Mouse (Mus musculus) forebrain, embryonic 13.5 days (tissue): ENCODE data around the gene Nuak2. TPM values are rescaled to one million over a fixed set of nuclear protein-coding genes. Genes with fewer than 3 reads are reported as not detected.
A peak's percentile ranks its signal among the peaks of the same experiment; 100 is the strongest.

Experiments
- ATAC-seq: fragments of 200-750 bp; cut with Nextera tagmentation; 2 replicates; pipeline ENCODE4 v1.8.0; 2017
- H3K27ac ChIP-seq: fragments of 300-500 bp; sonication (generic); 2 replicates; pipeline ENCODE4 v1.5.1; 2015; ENCODE audit warnings: inconsistent platforms, mild to moderate bottlenecking, moderate library complexity
- H3K27me3 ChIP-seq: fragments of 300-500 bp; sonication (generic); 2 replicates; pipeline ENCODE4 v1.6.1; 2015; ENCODE audit warnings: mild to moderate bottlenecking, inconsistent platforms
- H3K36me3 ChIP-seq: fragments of 300-500 bp; sonication (generic); 2 replicates; pipeline ENCODE4 v1.6.1; 2015; ENCODE audit warnings: mild to moderate bottlenecking, inconsistent platforms; ENCODE audit not compliant: poor library complexity, severe bottlenecking
- H3K4me1 ChIP-seq: fragments of 300-500 bp; sonication (generic); 2 replicates; pipeline ENCODE4 v1.6.1; 2015; ENCODE audit warnings: inconsistent platforms
- H3K4me2 ChIP-seq: fragments of 300-500 bp; sonication (generic); 2 replicates; pipeline ENCODE4 v1.6.1; 2015; ENCODE audit warnings: inconsistent platforms, mild to moderate bottlenecking, moderate library complexity
- H3K4me3 ChIP-seq: fragments of 300-500 bp; sonication (generic); 2 replicates; pipeline ENCODE4 v1.5.1; 2015; ENCODE audit warnings: mild to moderate bottlenecking, inconsistent platforms
- H3K9ac ChIP-seq: fragments of 300-500 bp; sonication (generic); 2 replicates; pipeline ENCODE4 v1.6.1; 2015; ENCODE audit warnings: mild to moderate bottlenecking, inconsistent platforms
- H3K9me3 ChIP-seq: fragments of 300-500 bp; sonication (generic); replicated peaks from 2 replicates; pipeline ENCODE4 v1.6.1; 2016; ENCODE audit warnings: inconsistent platforms
- WGBS: fragments of 180-500 bp; shearing (Covaris S2); methylation state at CpG from one replicate; pipeline ENCODE4 v1.1.7; 2015; 5-methylcytosine and 5-hydroxymethylcytosine counted together
- polyA plus RNA-seq: library from polyadenylated mRNA; unstranded; fragments of >200 nt; fragmentation: Nextera tagmentation; extraction: Ambion mirVana; gene quantifications from 2 replicates; pipeline ENCODE4 v1.2.1, GENCODE M21; 2015

Gene Nuak2
- polyA plus RNA-seq, 1 experiment from 2014 or later, result 28.8 TPM

DNA sequence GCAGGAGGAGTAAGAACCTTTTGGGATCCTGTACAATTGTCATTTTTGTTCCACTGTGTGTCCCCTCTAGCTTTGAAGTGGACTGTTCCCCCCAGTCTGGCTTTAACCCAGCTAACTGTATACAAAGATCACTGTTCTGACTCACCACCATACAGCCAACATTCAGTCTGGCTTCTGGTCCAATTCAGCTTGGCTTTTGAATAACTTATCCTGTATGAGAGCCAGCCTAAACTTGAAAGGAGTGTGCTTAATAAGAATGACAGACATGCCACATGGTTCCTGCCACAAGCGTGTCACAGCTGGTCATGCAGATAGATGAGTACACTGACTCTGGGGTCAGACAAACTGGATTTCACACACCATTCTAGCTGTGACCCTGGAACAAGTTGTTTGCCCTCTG, 29.2 kb upstream of the Nuak2 start:
- H3K9me3 ChIP-seq, result no peaks in the 10 kb centered on the region
- H3K27ac ChIP-seq, result no peak overlapping the region
- peaks cover 63% of the 10 kb centered on the region for H3K4me1 ChIP-seq
- no peak overlapping the region for H3K4me3 ChIP-seq
- no peak overlapping the region for H3K9ac ChIP-seq
- no peak for ATAC-seq
- 0 out of 2 replicates have a peak, but pooled peaks cover 2% of the 10 kb centered on the region for H3K27me3 ChIP-seq
- H3K36me3 ChIP-seq, result no peaks in the 10 kb centered on the region
- 81% methylated on average over 1 of the region's 1 CpGs for WGBS
- H3K4me2 ChIP-seq, result no peak overlapping the region

DNA sequence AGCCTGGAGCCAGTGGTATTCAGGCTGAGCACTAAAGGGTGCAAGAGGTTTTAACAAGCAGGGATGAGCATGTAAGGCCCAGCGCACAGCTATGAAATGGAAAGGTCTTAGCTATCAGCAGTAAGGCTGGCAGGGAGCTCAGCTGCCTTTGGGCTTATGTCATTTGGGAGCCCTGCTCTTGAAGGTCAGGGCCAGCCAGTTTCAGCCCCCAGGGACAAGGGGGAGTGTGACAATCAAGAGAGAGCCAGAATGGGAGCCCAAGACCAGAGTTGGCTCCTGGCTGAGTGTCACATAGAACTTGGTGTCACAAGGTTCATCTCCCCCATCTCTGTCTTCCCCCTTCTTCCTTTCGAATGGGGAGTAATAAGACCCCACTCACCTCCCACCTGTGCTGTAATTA, 28.5 kb upstream of the Nuak2 start:
- 66% methylated on average over 2 of the region's 2 CpGs for WGBS
- Histone ChIP-seq H3K4me2 (no peak overlapping the region), H3K4me1 (peaks cover 63% of the 10 kb centered on the region)

DNA sequence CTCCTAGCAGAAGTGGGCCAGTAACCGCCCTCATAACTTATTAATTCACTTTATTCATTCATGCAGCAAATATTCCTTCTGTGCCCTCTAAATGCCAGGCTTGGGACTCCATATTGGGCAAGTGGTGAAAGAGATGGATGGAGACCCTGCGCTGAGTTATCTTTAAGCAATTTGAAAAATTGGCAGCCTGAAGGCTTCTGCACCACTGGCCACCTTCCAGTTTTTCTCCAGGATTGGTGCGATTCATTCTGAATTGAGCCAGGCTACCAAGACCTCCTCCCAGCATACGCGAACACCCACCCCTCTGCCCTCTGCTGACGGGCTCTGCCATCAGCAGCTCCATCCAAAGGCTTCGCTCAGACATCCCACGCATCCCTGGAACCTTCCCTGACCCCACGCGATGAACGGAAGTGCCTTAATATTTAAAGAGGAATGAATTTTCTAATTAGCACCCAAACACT, 27.9 kb upstream of the Nuak2 start:
- Histone ChIP-seq H3K27me3 (0 out of 2 replicates have a peak, but pooled peaks cover 2% of the 10 kb centered on the region), H3K9ac (no peak overlapping the region), H3K4me2 (no peak overlapping the region), H3K9me3 (no peaks in the 10 kb centered on the region), H3K27ac (no peak overlapping the region), H3K36me3 (no peaks in the 10 kb centered on the region), H3K4me3 (no peak overlapping the region), H3K4me1 (peaks cover 63% of the 10 kb centered on the region)
- 9% methylated on average over 11 of the region's 11 CpGs for WGBS
- peak; percentile 32; the same call in 1 of the 2 replicates for ATAC-seq

More for the DNA sequence above, 28.5 kb upstream of the Nuak2 start:
- no peaks in the 10 kb centered on the region for H3K9me3 ChIP-seq
- no peaks in the 10 kb centered on the region for H3K36me3 ChIP-seq
- H3K9ac ChIP-seq, result no peak overlapping the region
- no peak overlapping the region for H3K4me3 ChIP-seq
- no peak overlapping the region for H3K27ac ChIP-seq
- no peak for ATAC-seq
- H3K27me3 ChIP-seq, result 0 out of 2 replicates have a peak, but pooled peaks cover 2% of the 10 kb centered on the region

- H3K4me1 ChIP-seq, result peaks cover 64% of the 10 kb centered on the region
- ATAC-seq, result peak; percentile 8; the same call in 1 of the 2 replicates
- no peak overlapping the region for H3K4me2 ChIP-seq
- 70% methylated on average over 6 of the region's 6 CpGs for WGBS
- peaks cover 3% of the 10 kb centered on the region; the same call in 1 of the 2 replicates for H3K27me3 ChIP-seq
- H3K4me3 ChIP-seq, result no peak overlapping the region
- H3K9ac ChIP-seq, result no peak overlapping the region
- no peaks in the 10 kb centered on the region for H3K36me3 ChIP-seq
- H3K9me3 ChIP-seq, result no peaks in the 10 kb centered on the region
- peak overlapping the region; percentile 82; the same call in 1 of the 2 replicates for H3K27ac ChIP-seq
These were observed 26.0 kb upstream of the Nuak2 start for GRCm38 (mm10) chr1:132289965-132290364.

DNA sequence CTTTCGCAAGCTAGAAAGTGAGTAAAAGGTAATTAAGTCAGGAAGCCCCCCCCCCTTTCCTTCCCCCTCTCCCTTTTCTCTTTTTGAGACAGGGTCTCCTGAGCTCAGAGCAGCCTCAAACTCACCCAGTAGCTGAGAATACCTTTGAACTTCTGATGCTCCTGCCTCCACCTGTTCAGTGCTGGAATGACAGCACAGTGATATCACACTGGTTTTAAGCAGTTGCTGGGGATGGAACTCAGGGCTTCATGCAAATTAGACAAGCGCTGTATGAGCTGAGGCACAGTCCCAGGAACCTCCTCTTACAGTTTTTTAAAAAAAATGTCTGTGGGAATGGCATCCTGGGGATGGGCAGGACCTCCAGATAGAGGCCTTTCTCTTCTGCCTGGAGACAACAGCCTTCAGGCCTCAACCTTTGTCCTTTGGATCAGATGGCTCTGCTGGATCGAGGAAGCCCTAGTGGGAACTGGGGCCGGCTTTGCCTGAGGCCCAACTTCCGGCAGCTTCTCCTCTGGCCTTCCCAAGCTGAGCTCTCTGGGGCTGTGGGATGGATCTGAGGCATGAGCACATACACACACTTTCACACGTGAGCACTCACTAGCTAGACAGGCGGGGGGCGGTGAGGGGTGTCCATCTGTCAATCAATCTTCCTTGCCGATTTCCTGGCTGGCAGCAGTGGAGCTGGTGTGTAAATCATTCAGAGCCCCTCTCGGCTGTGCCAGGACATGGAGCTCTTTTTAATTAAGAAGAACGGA, 24.8 kb upstream of the Nuak2 start:
- Histone ChIP-seq H3K27me3 (peaks cover 6% of the 10 kb centered on the region; the same call in 1 of the 2 replicates), H3K4me3 (no peak overlapping the region), H3K9ac (0 out of 2 replicates have a peak overlapping the region, but pooled peaks have one; percentile 12), H3K27ac (peak overlapping the region; percentile 82), H3K4me2 (peak overlapping the region; percentile 34), H3K36me3 (no peaks in the 10 kb centered on the region), H3K9me3 (no peaks in the 10 kb centered on the region), H3K4me1 (peaks cover 72% of the 10 kb centered on the region)
- 24% methylated on average over 11 of the region's 11 CpGs for WGBS
- peak; percentile 44 for ATAC-seq

GRCm38 (mm10) chr1:132291706-132292105, 24.2 kb upstream of the Nuak2 start:
- H3K27ac ChIP-seq, result peak overlapping the region; percentile 82
- H3K9ac ChIP-seq, result no peak overlapping the region
- H3K9me3 ChIP-seq, result no peaks in the 10 kb centered on the region
- H3K4me1 ChIP-seq, result peaks cover 74% of the 10 kb centered on the region
- H3K36me3 ChIP-seq, result no peaks in the 10 kb centered on the region
- H3K27me3 ChIP-seq, result peaks cover 7% of the 10 kb centered on the region; the same call in 1 of the 2 replicates
- no peak overlapping the region for H3K4me3 ChIP-seq
- 20% methylated on average over 4 of the region's 4 CpGs for WGBS
- peak overlapping the region; percentile 34 for H3K4me2 ChIP-seq
- peak; percentile 42 for ATAC-seq

GRCm38 (mm10) chr1:132292318-132293129, 23.4 kb upstream of the Nuak2 start:
- ATAC-seq, result peak; percentile 22
- H3K9me3 ChIP-seq, result no peaks in the 10 kb centered on the region
- peak overlapping the region; percentile 82 for H3K27ac ChIP-seq
- no peak overlapping the region for H3K4me3 ChIP-seq
- H3K27me3 ChIP-seq, result peaks cover 15% of the 10 kb centered on the region; the same call in 1 of the 2 replicates
- H3K36me3 ChIP-seq, result no peaks in the 10 kb centered on the region
- peaks cover 75% of the 10 kb centered on the region for H3K4me1 ChIP-seq
- WGBS, result 25% methylated on average over 21 of the region's 21 CpGs
- H3K4me2 ChIP-seq, result peak overlapping the region; percentile 34
- peak overlapping the region; percentile 27; the same call in 1 of the 2 replicates for H3K9ac ChIP-seq

- Histone ChIP-seq H3K4me1 (peaks cover 65% of the 10 kb centered on the region), H3K27ac (peak overlapping the region; percentile 31; the same call in 1 of the 2 replicates)
- 62% methylated on average over 7 of the region's 7 CpGs for WGBS
These were observed 20.4 kb upstream of the Nuak2 start for GRCm38 (mm10) chr1:132295506-132295905.

DNA sequence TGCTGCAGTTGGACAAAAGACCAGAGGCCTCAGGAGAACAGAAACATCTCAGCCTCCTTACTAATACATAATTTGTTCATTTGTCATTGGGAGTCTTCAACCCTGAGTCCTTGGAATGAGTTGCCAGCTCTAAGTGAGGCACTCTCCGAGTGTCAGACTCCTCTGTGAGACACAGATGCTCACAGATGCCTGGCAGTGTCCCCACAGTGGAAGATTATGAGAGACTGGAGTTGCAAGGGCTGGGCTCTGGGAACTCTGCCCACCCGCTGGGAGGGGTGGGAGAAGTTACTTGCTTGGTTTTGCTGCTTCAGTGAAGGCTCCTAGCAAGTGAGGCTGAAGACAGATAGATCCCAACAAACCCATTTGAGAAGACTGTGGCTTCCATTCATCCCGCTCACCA, 19.9 kb upstream of the Nuak2 start:
- Histone ChIP-seq H3K27me3 (peaks cover 31% of the 10 kb centered on the region), H3K27ac (peak overlapping the region; percentile 31; the same call in 1 of the 2 replicates), H3K4me3 (no peak overlapping the region), H3K4me1 (peaks cover 59% of the 10 kb centered on the region), H3K36me3 (no peaks in the 10 kb centered on the region), H3K9me3 (no peaks in the 10 kb centered on the region), H3K9ac (no peak overlapping the region), H3K4me2 (no peak overlapping the region)
- no peak for ATAC-seq
- WGBS, result 67% methylated on average over 3 of the region's 3 CpGs

More at GRCm38 (mm10) chr1:132295506-132295905, 20.4 kb upstream of the Nuak2 start:
- Histone ChIP-seq H3K9me3 (no peaks in the 10 kb centered on the region), H3K36me3 (no peaks in the 10 kb centered on the region), H3K27me3 (peaks cover 31% of the 10 kb centered on the region), H3K9ac (no peak overlapping the region), H3K4me3 (no peak overlapping the region), H3K4me2 (no peak overlapping the region)
- ATAC-seq, result no peak

- Histone ChIP-seq H3K9me3 (no peaks in the 10 kb centered on the region), H3K9ac (peak within 1 kb of the TSS; percentile 73), H3K4me1 (peaks cover 35% of the 10 kb centered on the region), H3K4me3 (peak within 1 kb of the TSS; percentile 53), H3K27ac (no peak within 1 kb of the TSS; the same call in 1 of the 2 replicates), H3K27me3 (peaks cover 40% of the 10 kb centered on the region), H3K4me2 (peak within 1 kb of the TSS; percentile 97), H3K36me3 (no peaks in the 10 kb centered on the region)
- WGBS, result under 1% methylated on average over 28 of the region's 28 CpGs
- ATAC-seq, result peak; percentile 67
These were observed 17.5 kb upstream of the Nuak2 start, which contains the start of gene Klhdc8a for GRCm38 (mm10) chr1:132298425-132298800. Gene Klhdc8a (plus strand): TSS chr1:132298626.

DNA sequence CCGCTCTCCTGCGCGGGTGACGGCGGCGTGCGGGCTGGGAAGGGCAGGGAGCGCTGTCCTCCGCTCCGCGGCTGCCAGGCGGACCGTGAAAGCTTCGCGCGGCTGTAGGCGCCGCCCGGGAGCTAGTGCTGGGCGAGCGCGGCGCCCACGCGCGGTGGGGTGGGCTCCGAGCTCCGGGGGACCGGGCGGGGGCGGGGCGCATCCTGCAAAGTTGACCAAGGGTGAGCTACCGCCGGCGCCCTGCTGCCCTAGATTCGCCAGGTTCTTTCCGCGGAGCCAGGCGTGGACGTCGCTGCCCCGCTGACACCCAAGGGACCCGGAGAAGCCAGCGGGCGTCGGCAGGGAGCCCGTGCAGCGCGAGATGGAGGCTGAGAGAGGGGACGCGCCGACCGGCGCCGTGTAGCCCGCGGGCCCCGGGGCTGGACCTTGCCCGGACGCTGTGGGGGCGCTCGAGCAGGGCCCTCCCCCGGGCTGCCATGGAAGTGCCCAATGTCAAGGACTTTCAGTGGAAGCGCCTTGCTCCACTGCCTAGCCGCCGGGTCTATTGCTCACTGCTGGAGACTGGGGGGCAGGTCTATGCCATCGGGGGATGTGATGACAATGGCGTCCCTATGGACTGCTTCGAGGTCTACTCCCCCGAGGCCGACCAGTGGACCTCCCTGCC, 17.0 kb upstream of the Nuak2 start:
- Histone ChIP-seq H3K4me3 (peak overlapping the region; percentile 53), H3K4me1 (peaks cover 34% of the 10 kb centered on the region), H3K27ac (no peak overlapping the region; the same call in 1 of the 2 replicates), H3K9ac (peak overlapping the region; percentile 73), H3K36me3 (no peaks in the 10 kb centered on the region), H3K9me3 (no peaks in the 10 kb centered on the region), H3K27me3 (peaks cover 40% of the 10 kb centered on the region), H3K4me2 (peak overlapping the region; percentile 97)
- WGBS, result under 1% methylated on average over 56 of the region's 71 CpGs
- ATAC-seq, result peak; percentile 66
